Mouse (Mus musculus) limb, embryonic 13.5 days (tissue): ENCODE results near the gene Ifitm6. TPM values are rescaled to one million over a fixed set of nuclear protein-coding genes. Genes with fewer than 3 reads are reported as not detected.

Source experiments
- ATAC-seq: fragments of 200-750 bp; cut with Nextera tagmentation; 2 replicates; pipeline ENCODE4 v1.8.0; 2017; ENCODE audit warnings: low read depth, moderate number of reproducible peaks, moderate TSS enrichment; ENCODE audit not compliant: low FRiP score
- H3K27ac ChIP-seq: fragments of 300-500 bp; sonication (generic); 2 replicates; pipeline ENCODE4 v1.5.1; 2015; ENCODE audit warnings: inconsistent platforms, mild to moderate bottlenecking, moderate library complexity
- H3K27me3 ChIP-seq: fragments of 300-500 bp; sonication (generic); 2 replicates; pipeline ENCODE4 v1.6.1; 2015; ENCODE audit warnings: mild to moderate bottlenecking, inconsistent platforms
- H3K36me3 ChIP-seq: fragments of 300-500 bp; sonication (generic); 2 replicates; pipeline ENCODE4 v1.6.1; 2015; ENCODE audit warnings: inconsistent platforms, mild to moderate bottlenecking, moderate library complexity
- H3K4me1 ChIP-seq: fragments of 300-500 bp; sonication (generic); 2 replicates; pipeline ENCODE4 v1.6.1; 2015; ENCODE audit warnings: inconsistent platforms
- H3K4me2 ChIP-seq: fragments of 300-500 bp; sonication (generic); replicated peaks from 2 replicates; pipeline ENCODE4 v1.6.1; 2015; ENCODE audit warnings: inconsistent platforms, mild to moderate bottlenecking, moderate library complexity
- H3K4me3 ChIP-seq: fragments of 300-500 bp; sonication (generic); 2 replicates; pipeline ENCODE4 v1.5.1; 2015; ENCODE audit warnings: moderate library complexity, mild to moderate bottlenecking, inconsistent platforms
- H3K9ac ChIP-seq: fragments of 300-500 bp; sonication (generic); 2 replicates; pipeline ENCODE4 v1.6.1; 2015; ENCODE audit warnings: mild to moderate bottlenecking, inconsistent platforms
- H3K9me3 ChIP-seq: fragments of 300-500 bp; sonication (generic); 2 replicates; pipeline ENCODE4 v1.6.1; 2016; ENCODE audit warnings: inconsistent platforms
- WGBS: fragments of 180-500 bp; shearing (Covaris S2); methylation state at CpG from one replicate; pipeline ENCODE4 v1.1.7; 2015; 5-methylcytosine and 5-hydroxymethylcytosine counted together
- polyA plus RNA-seq: library from polyadenylated mRNA; unstranded; fragments of >200 nt; fragmentation: Nextera tagmentation; extraction: Ambion mirVana; gene quantifications from 2 replicates; pipeline ENCODE4 v1.2.1, GENCODE M21; 2015

The Ifitm6 gene
- polyA plus RNA-seq, 1 experiment from 2014 or later, result not detected

DNA sequence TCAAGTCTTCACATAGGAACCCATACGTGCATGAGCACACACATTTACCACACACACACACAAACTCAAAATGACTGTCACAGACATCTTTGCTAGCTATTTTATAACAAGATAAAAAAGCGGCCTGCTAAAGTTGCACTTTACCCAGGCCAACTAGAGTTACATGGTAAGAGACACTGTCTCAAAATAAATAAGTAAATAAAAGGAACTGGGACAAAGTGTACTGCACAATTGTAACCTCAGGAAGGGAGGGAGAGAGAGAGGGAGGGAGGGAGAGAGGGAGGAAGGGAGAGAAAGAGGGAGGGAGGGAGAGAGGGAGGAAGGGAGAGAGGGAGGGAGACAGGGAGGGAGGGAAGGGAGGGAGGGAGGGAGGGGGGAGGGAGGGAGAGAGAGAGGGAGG is 34.7 kb upstream of the Ifitm6 start:
- H3K36me3 ChIP-seq, result no peaks in the 10 kb centered on the region
- H3K4me3 ChIP-seq, result no peak overlapping the region
- H3K4me2 ChIP-seq, result no peak overlapping the region
- no peak overlapping the region for H3K9ac ChIP-seq
- 80% methylated on average over 2 of the region's 2 CpGs for WGBS
- H3K27ac ChIP-seq, result no peak overlapping the region
- H3K9me3 ChIP-seq, result peaks cover 10% of the 10 kb centered on the region; the same call in 1 of the 2 replicates
- H3K27me3 ChIP-seq, result no peaks in the 10 kb centered on the region
- peaks cover 10% of the 10 kb centered on the region for H3K4me1 ChIP-seq
- ATAC-seq, result no peak

- H3K9me3 ChIP-seq, result peaks cover 10% of the 10 kb centered on the region; the same call in 1 of the 2 replicates
- no peaks in the 10 kb centered on the region for H3K27me3 ChIP-seq
- H3K4me2 ChIP-seq, result no peak overlapping the region
- H3K36me3 ChIP-seq, result no peaks in the 10 kb centered on the region
- WGBS, result 87% methylated on average over 4 of the region's 4 CpGs
- no peak overlapping the region for H3K4me3 ChIP-seq
- H3K4me1 ChIP-seq, result peaks cover 14% of the 10 kb centered on the region
- no peak overlapping the region for H3K27ac ChIP-seq
- H3K9ac ChIP-seq, result no peak overlapping the region
- ATAC-seq, result no peak
Measured at GRCm38 (mm10) chr7:141052016-141052415, 34.3 kb upstream of the Ifitm6 start.

DNA sequence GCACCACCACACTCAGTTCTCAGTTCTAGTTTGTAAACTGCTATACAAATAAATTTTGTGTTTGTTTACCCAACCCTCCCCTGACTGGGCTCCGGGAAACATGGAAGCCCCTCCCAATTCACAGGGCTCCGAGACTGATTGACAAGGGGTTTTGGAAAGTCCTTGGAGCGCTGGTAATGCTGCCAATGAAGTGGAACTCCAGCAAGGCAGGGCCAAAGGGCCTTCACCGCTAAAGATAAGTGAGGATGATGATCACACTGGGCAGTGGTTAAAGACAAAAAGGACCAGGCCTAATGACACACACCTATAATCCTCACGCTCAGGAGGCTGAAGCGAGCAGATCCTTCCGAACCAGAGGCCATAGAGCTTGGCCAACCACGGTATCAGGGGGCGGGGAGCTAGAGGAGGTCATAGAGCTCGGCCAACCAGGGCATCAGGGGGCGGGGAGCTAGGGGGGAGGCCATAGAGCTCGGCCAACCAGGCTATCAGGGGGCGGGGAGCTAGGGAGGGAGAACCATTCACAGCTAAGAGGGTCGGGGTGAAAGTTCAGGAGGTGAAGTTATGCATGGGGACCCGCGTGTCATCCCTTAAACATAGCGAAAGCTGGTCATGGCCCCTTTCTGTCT is 33.4 kb upstream of the Ifitm6 start:
- ATAC-seq, result no peak
- peaks cover 20% of the 10 kb centered on the region for H3K4me1 ChIP-seq
- no peak overlapping the region for H3K27ac ChIP-seq
- H3K27me3 ChIP-seq, result no peaks in the 10 kb centered on the region
- H3K9me3 ChIP-seq, result peaks cover 10% of the 10 kb centered on the region; the same call in 1 of the 2 replicates
- no peak overlapping the region for H3K4me3 ChIP-seq
- no peaks in the 10 kb centered on the region for H3K36me3 ChIP-seq
- no peak overlapping the region for H3K9ac ChIP-seq
- no peak overlapping the region for H3K4me2 ChIP-seq
- 72% methylated on average over 17 of the region's 17 CpGs for WGBS

DNA sequence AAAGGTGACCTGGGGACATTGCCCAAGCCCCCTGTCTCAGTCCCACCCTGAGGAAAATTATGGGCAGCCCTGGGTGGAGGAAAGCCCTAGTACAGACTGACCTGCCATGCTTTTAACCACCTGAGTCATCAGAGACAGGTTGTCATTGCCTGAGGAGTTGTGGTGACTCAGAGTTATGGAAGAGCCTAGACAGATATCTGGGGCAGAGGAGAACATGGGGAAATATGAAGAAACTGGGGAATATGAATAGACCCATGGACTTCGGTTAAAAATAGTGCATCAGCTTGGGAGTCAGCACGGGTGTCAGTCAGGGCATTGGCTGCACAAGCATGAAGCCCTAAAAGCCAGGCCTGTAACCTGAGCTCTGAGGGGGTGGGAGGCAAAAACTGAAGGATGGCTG is 31.6 kb upstream of the Ifitm6 start:
- Histone ChIP-seq H3K4me2 (no peak overlapping the region), H3K4me3 (no peak overlapping the region), H3K9ac (no peak overlapping the region), H3K36me3 (no peaks in the 10 kb centered on the region), H3K27ac (no peak overlapping the region), H3K9me3 (peaks cover 5% of the 10 kb centered on the region; the same call in 1 of the 2 replicates), H3K27me3 (no peaks in the 10 kb centered on the region), H3K4me1 (peaks cover 20% of the 10 kb centered on the region)
- no peak for ATAC-seq
- 73% methylated on average over 2 of the region's 2 CpGs for WGBS

DNA sequence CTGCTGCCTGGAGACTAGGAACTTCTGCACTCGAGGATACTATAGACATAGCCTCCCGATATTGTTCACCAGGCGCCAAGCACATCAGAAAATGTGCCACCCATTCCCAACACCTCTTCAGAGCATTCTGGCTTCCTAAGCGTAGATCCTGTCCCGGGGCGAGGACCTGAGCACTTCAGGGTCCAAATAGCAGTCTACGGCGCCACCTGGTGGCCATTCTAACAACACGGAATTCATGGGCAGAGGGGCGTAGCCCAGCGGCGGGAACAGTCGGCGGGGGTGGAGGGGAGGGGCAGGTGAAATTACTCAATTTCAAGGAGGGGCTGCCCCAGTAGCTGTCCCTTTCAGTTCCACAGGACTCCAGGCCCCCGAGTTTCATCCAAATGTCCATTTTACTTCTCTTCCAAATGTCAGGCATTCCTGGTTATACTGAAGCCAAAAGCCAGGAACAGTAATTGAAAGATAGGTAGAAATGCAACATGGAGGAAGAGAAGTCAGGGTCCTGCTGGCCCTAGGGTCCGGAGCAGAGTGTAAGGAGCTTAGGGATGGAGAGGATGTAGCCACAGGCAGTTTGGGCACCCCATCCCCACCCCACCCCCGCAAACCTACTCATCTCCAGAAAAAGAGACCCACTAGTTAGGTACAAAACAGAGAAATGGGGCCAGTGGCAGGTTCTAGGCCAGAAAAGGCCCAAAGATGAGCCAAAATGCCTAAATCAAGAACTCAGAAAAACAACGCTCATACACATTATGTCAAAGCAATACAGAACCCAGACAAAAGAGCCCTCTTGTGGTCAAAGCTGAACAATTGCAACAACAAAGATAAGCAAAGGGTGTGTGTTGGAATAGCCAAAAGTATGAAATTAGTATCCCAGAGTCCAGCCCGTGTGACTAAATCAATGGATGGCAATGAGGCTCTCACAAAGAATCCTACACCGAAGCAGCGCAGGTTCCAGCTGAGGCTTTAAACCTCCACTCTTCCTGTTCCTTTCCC is 30.8 kb upstream of the Ifitm6 start:
- Histone ChIP-seq H3K36me3 (no peaks in the 10 kb centered on the region), H3K9me3 (peaks cover 5% of the 10 kb centered on the region; the same call in 1 of the 2 replicates), H3K27me3 (no peaks in the 10 kb centered on the region), H3K27ac (peak overlapping the region; percentile 80), H3K4me2 (peak overlapping the region; percentile 68), H3K4me3 (peak overlapping the region; percentile 39), H3K4me1 (peaks cover 20% of the 10 kb centered on the region), H3K9ac (peak overlapping the region; percentile 53)
- 9% methylated on average over 21 of the region's 21 CpGs for WGBS
- peak; percentile 90 for ATAC-seq

- Histone ChIP-seq H3K9me3 (peaks cover 5% of the 10 kb centered on the region; the same call in 1 of the 2 replicates), H3K27ac (peak overlapping the region; percentile 80), H3K27me3 (no peaks in the 10 kb centered on the region), H3K36me3 (no peaks in the 10 kb centered on the region), H3K4me2 (peak overlapping the region; percentile 68), H3K4me1 (peaks cover 28% of the 10 kb centered on the region), H3K4me3 (peak overlapping the region; percentile 39), H3K9ac (peak overlapping the region; percentile 53)
- peak; percentile 76 for ATAC-seq
- WGBS, result 5% methylated on average over 15 of the region's 19 CpGs
Measured at GRCm38 (mm10) chr7:141047581-141048225, 30.0 kb upstream of the Ifitm6 start.

DNA sequence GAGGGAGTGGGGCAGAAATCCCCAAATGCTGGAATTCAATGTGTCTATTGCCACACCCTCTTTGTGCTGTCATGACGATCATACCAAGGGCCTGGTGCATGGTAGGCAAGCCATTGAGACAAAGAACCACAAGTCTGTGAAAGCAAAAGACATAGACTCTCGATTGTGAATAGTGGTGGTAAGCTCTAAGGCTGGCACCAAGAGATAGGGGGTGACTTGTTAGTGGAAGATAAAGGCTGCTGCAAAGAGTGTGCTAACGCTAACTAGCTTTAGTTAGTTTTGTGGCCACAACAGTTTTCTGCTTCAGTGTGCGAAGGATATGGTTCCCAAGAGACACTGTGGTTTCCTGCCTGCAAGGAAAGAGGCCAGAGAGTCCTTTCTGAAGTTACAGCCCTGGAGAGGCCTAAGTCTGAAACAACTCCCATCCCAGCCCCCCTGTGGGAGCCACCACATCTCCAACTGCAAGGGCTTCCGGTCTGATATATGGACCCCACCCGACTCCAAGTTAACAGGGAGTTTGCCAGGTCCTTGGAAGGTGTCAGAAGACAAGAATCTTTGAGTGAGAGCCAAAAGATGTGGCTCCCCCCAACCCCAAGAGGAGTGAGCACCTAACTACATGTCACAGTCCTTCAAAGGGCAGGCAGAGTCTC is 29.3 kb upstream of the Ifitm6 start:
- peaks cover 32% of the 10 kb centered on the region for H3K4me1 ChIP-seq
- H3K27ac ChIP-seq, result peak overlapping the region; percentile 75
- peak overlapping the region; percentile 31; the same call in 1 of the 2 replicates for H3K9ac ChIP-seq
- ATAC-seq, result no peak
- H3K4me2 ChIP-seq, result peak overlapping the region; percentile 68
- no peaks in the 10 kb centered on the region for H3K36me3 ChIP-seq
- peaks cover 5% of the 10 kb centered on the region; the same call in 1 of the 2 replicates for H3K9me3 ChIP-seq
- H3K4me3 ChIP-seq, result 0 out of 2 replicates have a peak overlapping the region, but pooled peaks have one; percentile 39
- H3K27me3 ChIP-seq, result no peaks in the 10 kb centered on the region
- 47% methylated on average over 6 of the region's 6 CpGs for WGBS

GRCm38 (mm10) chr7:141042539-141042938 is 24.8 kb upstream of the Ifitm6 start:
- Histone ChIP-seq H3K4me1 (peaks cover 36% of the 10 kb centered on the region), H3K4me2 (no peak overlapping the region), H3K27me3 (no peaks in the 10 kb centered on the region), H3K27ac (peak overlapping the region; percentile 67), H3K9me3 (no peaks in the 10 kb centered on the region), H3K36me3 (no peaks in the 10 kb centered on the region), H3K4me3 (no peak overlapping the region), H3K9ac (no peak overlapping the region)
- 22% methylated on average over 4 of the region's 4 CpGs for WGBS
- no peak for ATAC-seq

DNA sequence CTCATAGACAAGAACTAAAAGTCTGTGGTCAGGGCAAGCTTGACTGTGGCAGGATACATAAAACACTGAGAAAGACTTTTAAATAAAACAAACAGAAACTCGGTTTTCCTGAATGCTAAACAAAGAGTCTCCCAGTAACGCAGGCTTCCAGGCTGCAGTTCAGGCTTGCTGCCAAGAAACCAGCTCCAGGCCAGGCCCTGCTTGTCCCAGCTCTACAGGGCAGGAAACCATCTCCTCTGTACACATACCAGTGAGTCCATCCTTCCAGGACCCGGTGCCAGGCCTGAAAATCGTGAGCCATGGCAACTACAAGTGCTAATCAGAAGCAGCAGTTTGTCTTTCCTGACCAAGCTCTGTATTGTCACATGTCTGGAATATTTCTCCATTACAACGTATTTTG is 23.9 kb upstream of the Ifitm6 start:
- Histone ChIP-seq H3K27ac (peak overlapping the region; percentile 90), H3K4me2 (0 out of 2 replicates have a peak overlapping the region, but pooled peaks have one; percentile 9), H3K9me3 (no peaks in the 10 kb centered on the region), H3K4me1 (peaks cover 27% of the 10 kb centered on the region), H3K4me3 (no peak overlapping the region), H3K36me3 (no peaks in the 10 kb centered on the region), H3K9ac (no peak overlapping the region), H3K27me3 (no peaks in the 10 kb centered on the region)
- 10% methylated on average over 5 of the region's 5 CpGs for WGBS
- ATAC-seq, result peak; percentile 80

GRCm38 (mm10) chr7:141040867-141041606 is 23.3 kb upstream of the Ifitm6 start:
- Histone ChIP-seq H3K36me3 (no peaks in the 10 kb centered on the region), H3K9me3 (no peaks in the 10 kb centered on the region)
- 0 out of 2 replicates have a peak, but pooled peaks have one; percentile 16 for ATAC-seq

More at GRCm38 (mm10) chr7:141040867-141041606, 23.3 kb upstream of the Ifitm6 start:
- Histone ChIP-seq H3K4me2 (peak overlapping the region; percentile 28), H3K9ac (0 out of 2 replicates have a peak overlapping the region, but pooled peaks have one; percentile 19), H3K4me3 (no peak overlapping the region), H3K4me1 (peaks cover 25% of the 10 kb centered on the region), H3K27ac (peak overlapping the region; percentile 90), H3K27me3 (no peaks in the 10 kb centered on the region)
- 31% methylated on average over 6 of the region's 9 CpGs for whole genome bisulfite sequencing
